Mouse (Mus musculus) embryonic facial prominence, embryonic 14.5 days (tissue): ENCODE measurements around the gene Mcrip1. TPM values are rescaled to one million over a fixed set of nuclear protein-coding genes. Genes with fewer than 3 reads are reported as not detected.

Source experiments
- ATAC-seq: fragments of 200-750 bp; cut with Nextera tagmentation; 2 replicates; pipeline ENCODE4 v1.8.0; 2017; ENCODE audit warnings: low read depth, moderate number of reproducible peaks, moderate TSS enrichment
- DNase-seq: peaks from one replicate; pipeline ENCODE4 v3.0.0-alpha.2; 2015; ENCODE audit warnings: low spot score
- H3K27ac ChIP-seq: fragments of 300-500 bp; sonication (generic); replicated peaks from 2 replicates; pipeline ENCODE4 v1.5.1; 2014; ENCODE audit warnings: low read depth, mild to moderate bottlenecking, low read length, moderate library complexity
- H3K27me3 ChIP-seq: fragments of 300-500 bp; sonication (generic); replicated peaks from 2 replicates; pipeline ENCODE4 v1.6.1; 2014; ENCODE audit warnings: low read length; ENCODE audit not compliant: control insufficient read depth, insufficient read depth
- H3K36me3 ChIP-seq: fragments of 300-500 bp; sonication (generic); 2 replicates; pipeline ENCODE4 v1.6.1; 2014; ENCODE audit warnings: low read length, mixed read lengths; ENCODE audit not compliant: control insufficient read depth, insufficient read depth
- H3K4me1 ChIP-seq: fragments of 300-500 bp; sonication (generic); 2 replicates; pipeline ENCODE4 v1.6.1; 2014; ENCODE audit warnings: antibody characterized with exemption, low read length; ENCODE audit not compliant: control insufficient read depth, insufficient read depth
- H3K4me2 ChIP-seq: fragments of 300-500 bp; sonication (generic); 2 replicates; pipeline ENCODE4 v1.6.1; 2014; ENCODE audit warnings: low read depth, mild to moderate bottlenecking, low read length, moderate library complexity, mixed read lengths
- H3K4me3 ChIP-seq: fragments of 300-500 bp; sonication (generic); 2 replicates; pipeline ENCODE4 v1.5.1; 2014; ENCODE audit warnings: low read depth, mild to moderate bottlenecking, low read length
- H3K9ac ChIP-seq: fragments of 300-500 bp; sonication (generic); 2 replicates; pipeline ENCODE4 v1.6.1; 2014; ENCODE audit warnings: low read depth, mild to moderate bottlenecking, low read length, moderate library complexity, mixed read lengths
- H3K9me3 ChIP-seq: fragments of 300-500 bp; sonication (generic); 2 replicates; pipeline ENCODE4 v1.6.1; 2016; ENCODE audit warnings: low read length; ENCODE audit not compliant: control insufficient read depth
- WGBS: fragments of 180-500 bp; shearing (Covaris S2); extraction: QIAGEN DNeasy Blood & Tissue Kit; methylation state at CpG from one replicate; pipeline ENCODE4 v1.1.7; 2014; 5-methylcytosine and 5-hydroxymethylcytosine counted together
- polyA plus RNA-seq: library from polyadenylated mRNA; unstranded; fragments of >200 nt; fragmentation: Nextera tagmentation; extraction: Ambion mirVana; gene quantifications from 2 replicates; pipeline ENCODE4 v1.2.1, GENCODE M21; 2014

The Mcrip1 gene
- polyA plus RNA-seq, 1 experiment from 2014 or later = 238 TPM

DNA sequence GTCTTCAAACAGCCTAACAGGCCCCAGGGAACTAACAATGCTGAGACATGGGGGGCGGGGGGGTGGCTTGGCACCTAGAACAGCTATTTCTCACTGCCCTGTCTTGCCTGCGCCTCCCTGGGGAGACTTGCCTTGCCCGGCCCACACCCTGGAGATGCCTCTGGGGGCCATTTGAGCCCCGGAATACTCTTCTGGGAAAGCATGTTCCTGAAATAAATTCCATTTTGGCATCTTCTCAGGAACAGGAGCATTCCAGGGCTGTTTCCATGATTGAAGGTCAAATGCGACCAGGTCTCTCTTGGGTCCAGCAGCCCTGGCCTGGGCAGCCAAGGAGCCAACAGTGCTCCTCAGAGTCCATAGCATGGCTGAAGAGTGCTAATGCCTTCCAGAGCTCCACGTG lies 7.2 kb downstream of the Mcrip1 start:
- Histone ChIP-seq H3K4me3 (no peak overlapping the region), H3K36me3 (peaks cover 41% of the 10 kb centered on the region), H3K9me3 (no peaks in the 10 kb centered on the region), H3K27ac (no peak overlapping the region), H3K9ac (no peak overlapping the region), H3K27me3 (no peaks in the 10 kb centered on the region), H3K4me2 (no peak overlapping the region), H3K4me1 (peaks cover 16% of the 10 kb centered on the region)
- no peak for ATAC-seq
- 80% methylated on average over 6 of the region's 6 CpGs for WGBS
- no peak for DNase-seq

DNA sequence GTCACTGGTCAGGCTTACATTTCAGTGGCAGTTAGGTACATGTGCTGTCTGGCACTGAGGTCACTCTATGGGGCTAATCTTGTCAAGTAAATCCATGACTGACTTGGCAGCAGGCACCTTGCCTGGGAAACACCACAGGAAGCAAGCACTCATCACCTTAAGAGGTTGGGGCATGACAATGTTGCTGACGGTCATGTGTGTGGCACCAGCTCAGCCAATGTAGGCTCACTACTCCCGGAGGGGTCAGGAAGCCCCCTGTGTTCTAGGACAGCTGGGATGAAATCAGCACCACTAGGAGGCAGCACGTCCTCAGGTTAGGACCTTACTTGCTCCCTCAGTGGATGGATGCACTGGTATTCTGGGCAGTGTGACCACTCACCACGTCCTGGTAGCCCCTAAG lies 7.6 kb downstream of the Mcrip1 start:
- H3K4me2 ChIP-seq = no peak overlapping the region
- H3K27me3 ChIP-seq = no peaks in the 10 kb centered on the region
- H3K4me3 ChIP-seq = no peak overlapping the region
- no peaks in the 10 kb centered on the region for H3K9me3 ChIP-seq
- 43% methylated on average over 4 of the region's 4 CpGs for WGBS
- no peak overlapping the region for H3K27ac ChIP-seq
- H3K36me3 ChIP-seq = peaks cover 41% of the 10 kb centered on the region
- DNase-seq (no peak), ATAC-seq (no peak)
- H3K9ac ChIP-seq = no peak overlapping the region
- peaks cover 16% of the 10 kb centered on the region for H3K4me1 ChIP-seq

DNA sequence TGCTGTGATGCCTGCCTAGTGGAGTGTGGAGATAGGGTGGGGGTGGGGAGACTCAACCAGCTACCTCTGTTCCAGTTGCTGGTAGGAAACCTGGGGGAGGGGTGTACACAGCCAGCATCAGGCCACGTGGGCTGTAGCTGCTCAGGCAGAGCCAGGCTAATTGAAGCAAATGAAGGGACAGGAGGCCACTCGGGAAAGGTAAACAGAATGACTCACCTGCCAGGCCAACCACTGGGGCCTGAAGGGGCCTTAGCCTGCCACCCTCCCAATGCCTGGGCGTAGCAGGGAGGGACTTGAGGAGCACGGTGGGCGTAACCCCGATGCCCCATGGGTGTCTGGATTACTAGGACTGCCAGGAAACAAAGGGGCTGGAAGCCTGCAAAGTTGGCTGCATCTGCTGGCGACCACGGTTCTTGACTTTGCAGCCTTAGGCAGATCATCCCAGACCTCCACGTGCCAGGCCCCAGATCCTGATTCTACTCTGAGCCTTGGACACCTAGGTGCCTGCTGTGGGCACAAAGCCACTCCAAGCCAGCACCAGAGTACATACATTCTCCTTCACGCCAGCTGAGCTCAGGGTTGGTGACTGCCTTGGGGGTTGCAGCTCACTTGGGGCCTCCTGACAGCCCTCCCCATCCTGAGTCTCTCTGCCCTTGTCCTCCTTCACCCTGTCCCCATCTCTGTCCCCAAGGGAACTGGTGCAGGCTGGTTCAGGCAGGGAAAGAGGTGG lies 10.1 kb downstream of the Mcrip1 start:
- Histone ChIP-seq H3K4me2 (no peak overlapping the region), H3K4me1 (peaks cover 16% of the 10 kb centered on the region), H3K36me3 (peaks cover 29% of the 10 kb centered on the region), H3K4me3 (no peak overlapping the region), H3K27ac (peak overlapping the region; percentile 39; the same call in 1 of the 2 replicates), H3K27me3 (no peaks in the 10 kb centered on the region), H3K9me3 (no peaks in the 10 kb centered on the region), H3K9ac (peak overlapping the region; percentile 45; the same call in 1 of the 2 replicates)
- DNase-seq (peak; percentile 62), ATAC-seq (peak; percentile 60)
- WGBS = 11% methylated on average over 6 of the region's 10 CpGs

DNA sequence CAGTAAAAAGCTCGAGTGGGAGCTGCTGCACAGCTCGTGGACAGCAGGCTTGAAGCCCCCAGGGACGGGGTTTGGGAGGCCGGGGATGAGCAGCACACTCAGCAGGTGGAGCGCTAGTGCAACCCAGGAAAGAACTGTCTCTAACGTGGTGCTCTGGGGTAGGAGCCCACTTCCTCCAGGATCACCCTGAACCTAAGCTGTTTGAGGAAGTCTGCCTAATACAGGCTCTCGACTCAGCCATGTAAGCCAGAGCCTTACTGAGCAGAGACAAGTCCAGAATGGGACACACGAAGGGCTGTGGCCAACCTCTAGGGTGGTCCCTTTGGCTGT lies 10.6 kb downstream of the Mcrip1 start:
- Histone ChIP-seq H3K9me3 (no peaks in the 10 kb centered on the region), H3K4me1 (peaks cover 16% of the 10 kb centered on the region), H3K36me3 (peaks cover 23% of the 10 kb centered on the region), H3K4me2 (no peak overlapping the region), H3K9ac (no peak overlapping the region), H3K4me3 (no peak overlapping the region), H3K27me3 (0 out of 2 replicates have a peak, but pooled peaks cover 4% of the 10 kb centered on the region), H3K27ac (0 out of 2 replicates have a peak overlapping the region, but pooled peaks have one; percentile 39)
- DNase-seq (no peak), ATAC-seq (no peak; the same call in 1 of the 2 replicates)
- WGBS = 38% methylated on average over 8 of the region's 8 CpGs

DNA sequence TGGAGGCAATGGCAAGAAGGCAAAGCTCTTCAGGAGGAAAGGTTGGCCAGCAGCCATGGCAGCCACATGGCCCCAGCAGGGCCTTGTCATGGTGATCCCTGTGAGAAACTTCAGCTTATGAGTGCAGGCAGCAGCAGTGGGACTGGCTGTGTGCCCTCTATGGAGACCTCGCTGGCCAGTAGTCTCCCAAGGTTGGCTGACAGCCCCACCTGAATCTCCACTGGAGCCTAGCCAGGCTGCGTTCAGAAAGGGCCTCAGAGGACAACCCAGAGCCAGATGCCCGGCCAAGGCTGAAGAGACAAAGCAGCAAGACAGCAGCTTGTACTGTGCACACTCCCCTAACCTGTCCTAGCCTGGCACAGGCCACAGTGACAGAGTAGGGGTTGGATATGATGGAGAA lies 11.0 kb downstream of the Mcrip1 start:
- Histone ChIP-seq H3K4me2 (no peak overlapping the region), H3K36me3 (peaks cover 19% of the 10 kb centered on the region), H3K9me3 (no peaks in the 10 kb centered on the region), H3K9ac (no peak overlapping the region), H3K4me3 (no peak overlapping the region), H3K27ac (no peak overlapping the region), H3K27me3 (0 out of 2 replicates have a peak, but pooled peaks cover 4% of the 10 kb centered on the region), H3K4me1 (peaks cover 16% of the 10 kb centered on the region)
- ATAC-seq = no peak
- WGBS = 59% methylated on average over 3 of the region's 3 CpGs
- peak; percentile 15 for DNase-seq

DNA sequence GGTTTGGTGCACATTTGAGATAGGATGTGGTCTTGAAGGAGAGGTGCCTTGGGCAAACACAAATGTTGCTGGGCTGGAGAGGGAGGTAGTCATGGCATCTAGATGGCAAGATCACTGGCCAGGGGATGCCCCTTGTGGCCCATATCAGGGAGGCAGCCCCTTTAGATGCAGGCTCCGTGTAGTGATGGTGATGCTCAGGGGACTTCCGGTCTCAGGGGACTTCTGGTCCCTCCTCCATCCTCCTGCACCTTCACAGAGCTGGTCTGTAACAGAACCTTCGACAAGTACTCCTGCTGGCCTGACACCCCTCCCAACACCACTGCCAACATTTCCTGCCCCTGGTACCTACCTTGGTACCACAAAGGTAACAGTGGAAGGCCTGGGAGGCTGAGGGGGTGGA lies 13.7 kb downstream of the Mcrip1 start:
- no peak for ATAC-seq
- 58% methylated on average over 3 of the region's 3 CpGs for WGBS
- no peak overlapping the region for H3K4me3 ChIP-seq
- no peaks in the 10 kb centered on the region for H3K36me3 ChIP-seq
- H3K27ac ChIP-seq = no peak overlapping the region
- peaks cover 29% of the 10 kb centered on the region for H3K27me3 ChIP-seq
- H3K4me1 ChIP-seq = peaks cover 16% of the 10 kb centered on the region
- no peak overlapping the region for H3K9ac ChIP-seq
- H3K9me3 ChIP-seq = no peaks in the 10 kb centered on the region
- H3K4me2 ChIP-seq = no peak overlapping the region
- DNase-seq = no peak

DNA sequence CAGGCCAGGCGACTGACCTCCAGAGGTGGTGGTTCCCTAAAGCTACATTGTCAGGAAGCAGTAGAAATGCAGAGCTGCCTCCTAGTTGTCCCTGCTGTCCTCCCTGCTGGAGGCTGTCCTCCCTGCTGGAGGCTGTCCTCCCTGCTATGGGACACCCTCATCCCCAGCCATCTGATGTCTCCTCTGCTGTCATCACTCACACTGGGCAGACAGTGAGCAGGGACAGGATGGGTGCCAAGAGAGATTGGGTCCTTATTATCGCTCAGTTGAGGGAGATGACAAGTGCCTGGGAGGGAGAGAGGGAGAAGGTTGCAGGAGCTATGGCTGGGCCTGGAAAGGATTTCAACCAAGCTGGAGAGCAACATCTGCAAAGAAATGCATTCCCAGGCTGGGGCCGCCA lies 14.4 kb downstream of the Mcrip1 start:
- H3K4me2 ChIP-seq = no peak overlapping the region
- H3K4me1 ChIP-seq = peaks cover 20% of the 10 kb centered on the region
- ATAC-seq (no peak), DNase-seq (no peak)
- WGBS = 69% methylated on average over 3 of the region's 3 CpGs
- peaks cover 35% of the 10 kb centered on the region for H3K27me3 ChIP-seq
- no peak overlapping the region for H3K4me3 ChIP-seq
- H3K9me3 ChIP-seq = no peaks in the 10 kb centered on the region
- H3K36me3 ChIP-seq = no peaks in the 10 kb centered on the region
- no peak overlapping the region for H3K9ac ChIP-seq
- H3K27ac ChIP-seq = no peak overlapping the region

DNA sequence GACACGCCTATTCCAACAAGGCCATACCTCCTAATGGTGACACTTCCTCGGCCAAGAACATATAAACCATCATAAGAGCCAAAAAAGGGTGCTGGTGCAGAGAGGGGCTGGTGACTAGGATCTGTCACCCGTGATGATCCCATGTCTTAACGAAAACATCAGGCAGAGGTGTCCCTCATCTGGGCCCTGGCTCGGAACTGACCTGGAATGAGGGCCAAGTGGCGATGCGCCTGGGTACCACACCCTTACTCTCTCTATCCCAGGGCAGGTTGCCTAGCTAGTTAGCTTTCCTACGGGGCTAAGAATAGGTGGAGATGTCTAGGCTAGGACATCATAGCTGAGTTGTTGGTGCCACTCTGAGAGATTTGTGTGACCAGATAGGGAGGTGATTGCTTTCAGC lies 15.4 kb downstream of the Mcrip1 start:
- H3K27me3 ChIP-seq = peaks cover 46% of the 10 kb centered on the region
- WGBS = 82% methylated on average over 8 of the region's 8 CpGs

DNA sequence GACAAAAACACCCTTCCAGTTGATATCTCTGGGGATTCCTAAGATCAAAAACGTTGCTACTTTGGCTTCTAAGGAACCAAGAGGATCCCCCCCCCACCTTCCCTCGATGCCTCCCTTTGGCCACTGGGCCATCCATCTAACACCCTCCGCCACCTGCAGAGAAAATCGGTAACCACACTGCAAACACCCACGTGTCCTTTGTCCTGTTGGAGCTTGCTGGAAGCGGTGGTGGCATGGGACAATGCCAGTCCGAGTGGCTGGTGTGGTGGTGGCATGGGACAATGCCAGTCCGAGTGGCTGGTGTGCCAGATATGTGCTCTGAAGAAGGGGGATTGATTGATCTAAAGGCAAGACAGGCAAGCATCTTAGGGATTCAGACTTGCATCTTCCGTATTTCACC lies 17.9 kb downstream of the Mcrip1 start:
- Histone ChIP-seq H3K4me2 (no peak overlapping the region), H3K4me1 (0 out of 2 replicates have a peak, but pooled peaks cover 4% of the 10 kb centered on the region), H3K27me3 (peaks cover 57% of the 10 kb centered on the region), H3K4me3 (no peak overlapping the region), H3K27ac (no peak overlapping the region), H3K36me3 (no peaks in the 10 kb centered on the region), H3K9ac (no peak overlapping the region), H3K9me3 (no peaks in the 10 kb centered on the region)
- DNase-seq = no peak
- no peak for ATAC-seq
- 30% methylated on average over 9 of the region's 9 CpGs for WGBS

More for the DNA sequence above, 15.4 kb downstream of the Mcrip1 start:
- H3K4me2 ChIP-seq = no peak overlapping the region
- no peaks in the 10 kb centered on the region for H3K9me3 ChIP-seq
- peaks cover 11% of the 10 kb centered on the region for H3K4me1 ChIP-seq
- DNase-seq (no peak), ATAC-seq (no peak)
- no peak overlapping the region for H3K27ac ChIP-seq
- no peak overlapping the region for H3K4me3 ChIP-seq
- H3K36me3 ChIP-seq = no peaks in the 10 kb centered on the region
- H3K9ac ChIP-seq = no peak overlapping the region
